22 mouse cellular contexts compared by ENCODE assay signal in the genomic region with DNA sequence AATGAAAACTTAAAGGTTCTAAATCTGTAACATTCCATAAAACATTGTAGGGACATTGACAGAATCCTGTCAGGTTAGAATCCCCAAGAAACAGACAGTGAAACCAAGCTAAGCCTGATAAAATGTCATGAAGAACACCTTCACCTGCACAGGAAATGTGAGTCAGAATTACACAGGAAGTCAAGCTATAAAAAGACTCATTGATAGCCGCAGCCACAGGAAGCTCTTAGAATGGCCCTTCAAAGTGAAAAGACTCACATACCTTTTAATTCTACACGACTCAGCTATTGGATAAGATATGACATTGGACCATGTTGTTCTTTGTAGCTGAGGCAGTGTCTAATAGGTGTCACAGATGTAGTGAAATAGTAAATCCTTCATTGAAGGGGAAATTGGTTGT. TPM values are rescaled to one million over a fixed set of nuclear protein-coding genes. Genes with fewer than 3 reads are reported as not detected.
DNase-seq lines count a peak whose midpoint lies in the region; ATAC-seq and TF ChIP-seq lines count a peak whose summit lies in the region.
"Had no signal": no experiment of that assay in that cellular context is flagged by ENCODE, and none has a peak within 500 bp of the region (broad histone marks: within the 10 kb centered on the region; RNA-seq: fewer than 3 reads in every experiment).

No protein-coding gene starts in this region.

- DNase-seq in thymus, adult 2 months: peak; percentile 3
- DNase-seq in thymus, postnatal 4 days: no peak
- no peak for DNase-seq in adrenal gland, adult 18-20 months (ENCODE audit: low spot score in 2 of 2)
- DNase-seq in kidney, postnatal 25 days: no peak
- no peak for DNase-seq in forebrain, embryonic 14.5 days (ENCODE audit: low spot score)
- DNase-seq: adrenal gland, adult 8-10 months; cerebellum, adult 9-11 months; heart, postnatal 10 days; lung, adult 18-20 months; lung, postnatal 14 days; spleen, adult 18-20 months had no signal

- H3K27ac ChIP-seq in thymus, adult 2 months (ENCODE audit: control insufficient read depth, insufficient read depth, low read length): no peak overlapping the region
- no peak overlapping the region for H3K27ac ChIP-seq in forebrain, embryonic 14.5 days (ENCODE audit: low read depth, low read length)
- H3K27ac ChIP-seq: embryonic facial prominence, embryonic 12.5 days; hindbrain, embryonic 12.5 days; intestine, embryonic 15.5 days; limb, embryonic 10.5 days; stomach, postnatal 0 days had no signal

- no peak overlapping the region for H3K4me3 ChIP-seq in thymus, adult 2 months (ENCODE audit: control insufficient read depth, insufficient read depth, low read length)
- no peak overlapping the region for H3K4me3 ChIP-seq in forebrain, embryonic 14.5 days (ENCODE audit: low read depth, low read length)
- H3K4me3 ChIP-seq: embryonic facial prominence, embryonic 12.5 days; hindbrain, embryonic 12.5 days; intestine, embryonic 15.5 days; limb, embryonic 10.5 days had no signal

- H3K27me3 ChIP-seq in thymus, adult 2 months (ENCODE audit: control insufficient read depth, insufficient read depth, low read length): no peaks in the 10 kb centered on the region
- no peaks in the 10 kb centered on the region for H3K27me3 ChIP-seq in forebrain, embryonic 14.5 days (replicated peaks; ENCODE audit: control insufficient read depth, insufficient read depth, low read length)
- H3K27me3 ChIP-seq: embryonic facial prominence, embryonic 12.5 days; hindbrain, embryonic 12.5 days; intestine, embryonic 15.5 days had no signal

- no peak for TF ChIP-seq CTCF in thymus, adult 2 months (IDR thresholded peaks at IDR 0.05; ENCODE audit: borderline replicate concordance, control insufficient read depth, extremely low read depth, insufficient read depth, low read length, poor library complexity)

- peak; percentile 99 for ATAC-seq in activated CD4-positive, CD25-positive, alpha-beta regulatory T cell, adult 4 months
- peak; percentile 72 for ATAC-seq in neutrophil, adult 5-6 weeks (ENCODE audit: extremely low read depth, insufficient number of reproducible peaks, low FRiP score, poor library complexity, severe bottlenecking)
- ATAC-seq in forebrain, embryonic 14.5 days: no peak
- ATAC-seq: forebrain, embryonic 16.5 days; intestine, embryonic 15.5 days; midbrain, embryonic 16.5 days had no signal

- no peaks in the 10 kb centered on the region for H3K36me3 ChIP-seq in thymus, adult 2 months (ENCODE audit: control insufficient read depth, insufficient read depth, low read length)
- no peaks in the 10 kb centered on the region for H3K36me3 ChIP-seq in forebrain, embryonic 14.5 days (ENCODE audit: control insufficient read depth, insufficient read depth, low read length)
- H3K36me3 ChIP-seq: embryonic facial prominence, embryonic 12.5 days; hindbrain, embryonic 12.5 days; intestine, embryonic 15.5 days; limb, embryonic 10.5 days had no signal

- H3K4me1 ChIP-seq in thymus, adult 2 months (replicated peaks; ENCODE audit: control insufficient read depth, insufficient read depth, low read length): no peaks in the 10 kb centered on the region
- no peaks in the 10 kb centered on the region for H3K4me1 ChIP-seq in forebrain, embryonic 14.5 days (ENCODE audit: control insufficient read depth, insufficient read depth, low read length)
- H3K4me1 ChIP-seq: embryonic facial prominence, embryonic 12.5 days; hindbrain, embryonic 12.5 days; intestine, embryonic 15.5 days; limb, embryonic 10.5 days had no signal

- TF ChIP-seq POLR2A in thymus, adult 2 months (IDR thresholded peaks at IDR 0.05; ENCODE audit: control insufficient read depth, extremely low read depth, insufficient read depth, low read length, poor library complexity): no peak

- no peaks in the 10 kb centered on the region for H3K9me3 ChIP-seq in forebrain, embryonic 14.5 days (replicated peaks; ENCODE audit: control insufficient read depth, low read length)
- H3K9me3 ChIP-seq: embryonic facial prominence, embryonic 12.5 days; hindbrain, embryonic 12.5 days; intestine, embryonic 15.5 days; limb, embryonic 10.5 days had no signal

- WGBS in thymus, adult 2 months: 0% methylated on average over 2 of the region's 2 CpGs
- 78% methylated on average over 2 of the region's 2 CpGs for WGBS in forebrain, embryonic 14.5 days

- no peak overlapping the region for H3K4me2 ChIP-seq in forebrain, embryonic 14.5 days (ENCODE audit: low read length)
- H3K4me2 ChIP-seq: embryonic facial prominence, embryonic 12.5 days; heart, embryonic 11.5 days; hindbrain, embryonic 12.5 days; intestine, embryonic 15.5 days had no signal

- H3K9ac ChIP-seq in forebrain, embryonic 14.5 days (ENCODE audit: low read length): no peak overlapping the region
- H3K9ac ChIP-seq: embryonic facial prominence, embryonic 12.5 days; hindbrain, embryonic 12.5 days; intestine, embryonic 15.5 days had no signal

RNA-seq across cellular contexts. Expression of a gene that starts 55.3 kb away (rescaled TPM):
- polyA plus RNA-seq in thymus, adult 2 months (2012; rRNA removed): 0.36 and 1.2 TPM in 2 replicates
- polyA plus RNA-seq in activated CD4-positive, CD25-positive, alpha-beta regulatory T cell, adult 4 months (2017; shearing (Covaris generic)): 10 to 100 TPM; 13.7 to 17.0 TPM
- total RNA-seq in neutrophil, adult 5-6 weeks (2017): not detected in 2 replicates
- under 1 TPM; 0.42 to 0.89 TPM for total RNA-seq in adrenal gland, adult 18-20 months (2021)
- 24.1 and 26.7 TPM in 2 replicates for polyA plus RNA-seq in forebrain, embryonic 14.5 days (2014; fragmentation: Nextera tagmentation; extraction: Ambion mirVana)
- total RNA-seq: gastrocnemius, adult 8-10 months had no signal
